Mouse (Mus musculus) urinary bladder, adult 18-20 months (tissue): Measurements from ENCODE around the gene Tekt5.
A peak's percentile ranks its signal among the peaks of the same experiment; 100 is the strongest.

Source experiments
- DNase-seq, 2 experiments: peaks; one replicate each; pipeline ENCODE4 v3.0.0; 2022; ENCODE audit warnings: low spot score in 2 of 2, mixed read lengths in 2 of 2

Gene Tekt5

GRCm38 (mm10) chr16:10336454-10337421, 58.6 kb downstream of the Tekt5 start:
- DNase-seq, result no peak

- DNase-seq, result no peak
Measured at GRCm38 (mm10) chr16:10335953-10336352, 59.3 kb downstream of the Tekt5 start.

GRCm38 (mm10) chr16:10332732-10333131, 62.6 kb downstream of the Tekt5 start:
- no peak for DNase-seq

- peak; percentile 76 to 81 for DNase-seq
Measured at GRCm38 (mm10) chr16:10330586-10331495, 64.4 kb downstream of the Tekt5 start.

- DNase-seq, result no peak
Measured at GRCm38 (mm10) chr16:10327563-10328333, 67.5 kb downstream of the Tekt5 start.

- DNase-seq, result no peak
Measured at GRCm38 (mm10) chr16:10319914-10320569, 75.2 kb downstream of the Tekt5 start.

- no peak for DNase-seq
Measured at GRCm38 (mm10) chr16:10317197-10317544, 78.1 kb downstream of the Tekt5 start.

GRCm38 (mm10) chr16:10316493-10317196, 78.6 kb downstream of the Tekt5 start:
- no peak for DNase-seq

GRCm38 (mm10) chr16:10313646-10314088, 81.6 kb downstream of the Tekt5 start, which contains the start of gene Emp2:
Gene Emp2 (minus strand): TSS chr16:10313968.
- peak; percentile 65 to 76 for DNase-seq

GRCm38 (mm10) chr16:10313226-10313625, 82.1 kb downstream of the Tekt5 start:
- DNase-seq, result peak in 1 of 2 experiments; percentile 31

GRCm38 (mm10) chr16:10311989-10312388, 83.3 kb downstream of the Tekt5 start:
- no peak for DNase-seq

- DNase-seq, result no peak
Measured at GRCm38 (mm10) chr16:10311086-10311485, 84.2 kb downstream of the Tekt5 start.

GRCm38 (mm10) chr16:10310507-10310906, 84.8 kb downstream of the Tekt5 start:
- no peak for DNase-seq
